8 mouse cellular contexts compared by ENCODE assay signal in genomic region chr11:117656077-117656401, GRCm38 (mm10). TPM values are rescaled to one million over a fixed set of nuclear protein-coding genes. Genes with fewer than 3 reads are reported as not detected.
DNase-seq lines count a peak whose midpoint lies in the region; ATAC-seq and TF ChIP-seq lines count a peak whose summit lies in the region.

No protein-coding gene starts in this region.

- H3K4me2 ChIP-seq in heart, embryonic 13.5 days, result peak overlapping the region; percentile 83
- peak overlapping the region; percentile 92 for H3K4me2 ChIP-seq in forebrain, embryonic 14.5 days (ENCODE audit: low read length)
- peak overlapping the region; percentile 96 for H3K4me2 ChIP-seq in liver, embryonic 15.5 days

- H3K9ac ChIP-seq in heart, embryonic 13.5 days, result peak overlapping the region; percentile 97
- H3K9ac ChIP-seq in forebrain, embryonic 14.5 days (ENCODE audit: low read length), result peak overlapping the region; percentile 98
- H3K9ac ChIP-seq in liver, embryonic 15.5 days, result peak overlapping the region; percentile 84; the same call in 1 of the 2 replicates

- H3K27me3 ChIP-seq in heart, embryonic 13.5 days (replicated peaks), result peaks cover 22% of the 10 kb centered on the region
- H3K27me3 ChIP-seq in E14TG2a.4 (ENCODE audit: insufficient read depth, low read length), result peaks cover 24% of the 10 kb centered on the region
- H3K27me3 ChIP-seq in forebrain, embryonic 14.5 days (replicated peaks; ENCODE audit: control insufficient read depth, insufficient read depth, low read length), result 0 out of 2 replicates have a peak, but pooled peaks cover 3% of the 10 kb centered on the region
- peaks cover 32% of the 10 kb centered on the region for H3K27me3 ChIP-seq in liver, embryonic 15.5 days

- peaks cover 46% of the 10 kb centered on the region for H3K4me1 ChIP-seq in heart, embryonic 13.5 days
- H3K4me1 ChIP-seq in E14TG2a.4 (replicated peaks; ENCODE audit: low read depth, low read length), result peaks cover 60% of the 10 kb centered on the region
- H3K4me1 ChIP-seq in forebrain, embryonic 14.5 days (ENCODE audit: control insufficient read depth, insufficient read depth, low read length), result peaks cover 33% of the 10 kb centered on the region
- H3K4me1 ChIP-seq in liver, embryonic 15.5 days (replicated peaks), result peaks cover 48% of the 10 kb centered on the region

- 11% methylated on average over 10 of the region's 10 CpGs for WGBS in heart, embryonic 13.5 days
- 3% methylated on average over 10 of the region's 10 CpGs for WGBS in forebrain, embryonic 14.5 days
- WGBS in liver, embryonic 15.5 days (ENCODE audit: insufficient replicate concordance), result 13% methylated on average over 10 of the region's 10 CpGs

- H3K36me3 ChIP-seq in heart, embryonic 13.5 days, result no peaks in the 10 kb centered on the region
- 0 out of 2 replicates have a peak, but pooled peaks cover 8% of the 10 kb centered on the region for H3K36me3 ChIP-seq in E14TG2a.4 (ENCODE audit: insufficient read depth, low read length)
- no peaks in the 10 kb centered on the region for H3K36me3 ChIP-seq in forebrain, embryonic 14.5 days (ENCODE audit: control insufficient read depth, insufficient read depth, low read length)
- no peaks in the 10 kb centered on the region for H3K36me3 ChIP-seq in liver, embryonic 15.5 days (replicated peaks)

- DNase-seq in heart, postnatal 4 days, result no peak
- DNase-seq in forebrain, embryonic 14.5 days (ENCODE audit: low spot score), result no peak
- DNase-seq in urinary bladder, adult 18-20 months (ENCODE audit: low spot score in 2 of 2), result no peak
- no peak for DNase-seq in cerebellum, postnatal 25 days
- DNase-seq in cerebellum, postnatal 10 days, result no peak

- peak overlapping the region; percentile 92 for H3K4me3 ChIP-seq in heart, embryonic 13.5 days
- peak overlapping the region; percentile 89 for H3K4me3 ChIP-seq in E14TG2a.4 (replicated peaks; ENCODE audit: low read length)
- H3K4me3 ChIP-seq in forebrain, embryonic 14.5 days (ENCODE audit: low read depth, low read length), result peak overlapping the region; percentile 87
- H3K4me3 ChIP-seq in liver, embryonic 15.5 days (replicated peaks), result peak overlapping the region; percentile 82

- TF ChIP-seq CTCF in E14TG2a.4 (conservative IDR thresholded peaks at IDR 0.05; ENCODE audit: low read length), result no peak

- H3K9me3 ChIP-seq in heart, embryonic 13.5 days, result no peaks in the 10 kb centered on the region
- no peaks in the 10 kb centered on the region for H3K9me3 ChIP-seq in E14TG2a.4 (ENCODE audit: low read length)
- no peaks in the 10 kb centered on the region for H3K9me3 ChIP-seq in forebrain, embryonic 14.5 days (replicated peaks; ENCODE audit: control insufficient read depth, low read length)
- H3K9me3 ChIP-seq in liver, embryonic 15.5 days (replicated peaks), result no peaks in the 10 kb centered on the region

- no peak for ATAC-seq in heart, embryonic 13.5 days (ENCODE audit: extremely low read depth, insufficient number of reproducible peaks, low FRiP score, low TSS enrichment)
- ATAC-seq in forebrain, embryonic 14.5 days, result no peak
- ATAC-seq in liver, embryonic 15.5 days (ENCODE audit: insufficient read depth), result no peak

- H3K27ac ChIP-seq in heart, embryonic 13.5 days (replicated peaks), result peak overlapping the region; percentile 97; the same call in 1 of the 2 replicates
- peak overlapping the region; percentile 99; the same call in 1 of the 2 replicates for H3K27ac ChIP-seq in forebrain, embryonic 14.5 days (ENCODE audit: low read depth, low read length)
- no peak overlapping the region for H3K27ac ChIP-seq in liver, embryonic 15.5 days (replicated peaks)

RNA-seq across cellular contexts. Expression of gene Tnrc6c, which starts 1.9 kb away (rescaled TPM):
- polyA plus RNA-seq in heart, embryonic 13.5 days (2015; fragmentation: Nextera tagmentation; extraction: Ambion mirVana), result 6.0 TPM in 2 replicates
- 10 to 100 TPM; 25.4 to 27.4 TPM for total RNA-seq in heart, postnatal 4 days (2021)
- polyA plus RNA-seq in forebrain, embryonic 14.5 days (2014; fragmentation: Nextera tagmentation; extraction: Ambion mirVana), result 20.0 and 24.5 TPM in 2 replicates
- polyA plus RNA-seq in liver, embryonic 15.5 days (2015; fragmentation: Nextera tagmentation; extraction: Ambion mirVana), result 2.4 and 3.0 TPM in 2 replicates
